Mouse (Mus musculus): Measurements from ENCODE around the gene Ptcd1. TPM values are rescaled to one million over a fixed set of nuclear protein-coding genes. Genes with fewer than 3 reads are reported as not detected.
A peak's percentile ranks its signal among the peaks of the same experiment; 100 is the strongest.
"Not testable (repeated sequence)": the region's sequence is repeated elsewhere in the genome, so short reads cannot be mapped to it uniquely, and the experiment has no call there.

The Ptcd1 gene
- total RNA-seq (2021) = 10 to 100 TPM; 13.7 to 15.0 TPM
- long read RNA-seq, transcript Ptcd1-201 (9 exons, 3,087 nt) = major isoform, 9 of 11 reads
- long read RNA-seq, partial matches to known transcripts = 0 of 11 reads
- long read RNA-seq, other reads (novel, unspliced or antisense) = 2 of 11 reads

DNA sequence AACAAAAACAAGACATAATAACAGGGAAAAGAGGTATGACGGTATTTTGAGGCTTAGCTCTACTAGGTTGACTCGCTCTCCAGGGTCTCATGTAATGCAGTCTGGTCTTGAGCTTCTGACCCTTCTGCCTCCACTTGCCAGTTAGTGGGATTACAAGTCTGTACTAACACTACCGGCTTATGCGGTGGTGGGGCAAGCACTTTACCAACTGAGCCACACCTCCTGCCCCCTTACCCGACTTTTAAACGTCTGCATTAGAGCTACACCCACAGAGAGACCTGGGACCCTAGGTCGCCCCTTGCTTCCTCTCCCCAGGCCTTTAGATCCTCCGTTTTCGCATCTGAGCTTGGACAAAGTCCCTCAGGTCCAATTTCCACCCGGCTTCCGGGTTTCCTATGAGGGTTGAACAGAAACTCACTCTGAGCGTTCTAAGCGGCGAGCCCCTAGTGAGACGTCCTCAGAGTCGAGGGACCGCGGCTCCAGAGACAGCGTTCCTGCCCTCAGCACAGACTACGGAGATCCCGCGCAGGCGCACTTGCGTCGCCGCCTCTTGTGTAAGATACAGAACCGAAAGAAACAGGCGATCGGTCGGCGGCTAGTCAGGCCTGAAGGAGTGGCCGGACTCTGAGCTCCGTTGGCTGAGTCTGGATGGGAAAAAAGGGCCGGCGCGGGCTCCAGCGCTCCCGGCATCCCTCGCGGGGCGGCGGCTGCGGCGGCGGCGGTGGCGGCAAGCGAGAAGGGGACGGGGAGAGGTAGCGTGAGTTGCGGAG, at the start of gene Ptcd1, which contains the start of gene Cpsf4:
Gene Ptcd1, minus strand, starts transcription at position 573 of the 770 bp plus-strand sequence.
Gene Cpsf4, plus strand, starts transcription at position 678 of the 770 bp plus-strand sequence.
- peak; percentile 98 to 99 for DNase-seq (ENCODE audit: low spot score in 2 of 2)

GRCm38 (mm10) chr5:145214679-145215078, 47.8 kb upstream of the Ptcd1 start:
- DNase-seq (ENCODE audit: low spot score in 2 of 2) = no peak

DNA sequence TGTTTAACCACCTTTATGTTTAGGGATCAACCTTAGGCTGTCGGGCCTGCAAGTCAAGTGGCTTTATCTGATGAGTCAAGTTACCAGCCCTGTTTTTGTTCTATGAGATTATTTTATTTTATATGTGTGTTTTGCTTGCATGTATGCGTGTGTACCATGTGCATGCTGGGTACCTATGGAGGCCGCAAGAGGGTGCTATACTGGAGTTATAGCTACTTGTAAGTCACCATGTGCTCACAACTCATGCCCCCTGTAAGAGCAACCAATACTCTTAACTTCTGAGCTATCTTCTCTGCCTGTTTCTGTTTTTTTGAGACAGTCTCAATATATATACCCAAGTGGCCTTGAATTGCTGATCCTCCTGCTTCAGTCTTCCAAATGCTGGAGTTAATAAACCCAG, 46.6 kb upstream of the Ptcd1 start:
- DNase-seq (ENCODE audit: low spot score in 2 of 2) = no peak

- no peak for DNase-seq (ENCODE audit: low spot score in 2 of 2)
Measured at GRCm38 (mm10) chr5:145212216-145212615, 45.3 kb upstream of the Ptcd1 start.

- no peak for DNase-seq (ENCODE audit: low spot score in 2 of 2)
Measured at GRCm38 (mm10) chr5:145211340-145211739, 44.4 kb upstream of the Ptcd1 start.

- DNase-seq (ENCODE audit: low spot score in 2 of 2) = not testable (repeated sequence)
Measured at GRCm38 (mm10) chr5:145208391-145208790, 41.5 kb upstream of the Ptcd1 start.

DNA sequence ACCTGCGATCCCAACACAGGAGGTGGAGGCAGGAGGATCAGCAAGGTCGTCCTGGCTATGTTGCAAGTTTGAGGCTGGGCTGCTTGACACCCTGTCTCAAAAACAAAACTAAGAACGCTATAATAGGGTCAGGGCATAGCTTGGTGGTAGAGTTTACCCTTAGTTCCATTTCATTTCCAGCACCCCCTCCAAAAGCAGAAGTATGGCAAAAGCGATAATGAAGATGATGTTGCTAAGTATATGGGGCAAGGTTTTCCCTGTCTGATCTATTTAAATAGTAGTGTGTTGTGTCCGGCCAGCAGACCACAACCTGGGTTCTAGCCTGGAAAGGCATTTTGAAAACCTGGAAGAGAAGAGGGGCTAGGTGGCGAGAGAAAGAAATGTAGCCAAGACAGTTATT, 41.0 kb upstream of the Ptcd1 start:
- DNase-seq (ENCODE audit: low spot score in 2 of 2) = no peak

DNA sequence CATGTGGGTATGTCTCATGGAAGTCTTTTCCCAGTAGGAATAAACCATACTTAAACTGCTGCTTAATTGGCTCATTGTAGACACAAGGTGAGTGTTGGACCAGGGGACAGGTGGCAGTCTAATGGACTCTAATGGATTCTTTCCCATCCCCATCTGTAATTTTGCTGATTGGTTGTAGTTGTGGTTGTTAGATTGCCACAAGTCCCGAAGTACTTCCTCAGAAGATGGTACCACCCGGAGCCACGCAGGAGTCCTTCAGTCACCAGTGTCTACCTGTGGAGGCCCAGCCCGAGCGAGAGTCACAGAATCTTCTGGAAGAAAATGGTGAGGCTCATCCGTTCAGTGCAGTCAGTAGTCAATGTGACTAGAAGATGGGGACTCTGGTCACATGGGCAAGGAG, 40.5 kb upstream of the Ptcd1 start:
- DNase-seq (ENCODE audit: low spot score in 2 of 2) = no peak

DNA sequence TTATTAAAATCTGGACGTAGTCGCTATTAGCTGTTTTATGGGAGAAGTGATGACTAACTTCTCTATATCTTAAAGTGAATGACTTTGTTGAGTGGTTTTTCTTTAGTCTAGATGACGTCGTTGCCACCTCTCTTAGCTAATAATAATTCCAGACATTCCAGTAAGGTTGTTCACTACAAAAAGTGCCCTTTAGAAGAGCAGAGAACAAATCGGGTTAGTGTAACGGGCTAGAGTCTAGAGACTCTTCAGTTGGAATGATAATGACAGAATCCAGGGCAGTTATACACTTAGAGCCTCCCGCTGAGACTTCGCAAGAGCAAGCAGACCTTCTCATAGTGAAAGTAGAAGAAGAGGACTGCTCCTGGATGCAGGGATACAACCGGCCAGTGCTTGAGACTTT, 38.1 kb upstream of the Ptcd1 start:
- DNase-seq (ENCODE audit: low spot score in 2 of 2) = no peak

DNA sequence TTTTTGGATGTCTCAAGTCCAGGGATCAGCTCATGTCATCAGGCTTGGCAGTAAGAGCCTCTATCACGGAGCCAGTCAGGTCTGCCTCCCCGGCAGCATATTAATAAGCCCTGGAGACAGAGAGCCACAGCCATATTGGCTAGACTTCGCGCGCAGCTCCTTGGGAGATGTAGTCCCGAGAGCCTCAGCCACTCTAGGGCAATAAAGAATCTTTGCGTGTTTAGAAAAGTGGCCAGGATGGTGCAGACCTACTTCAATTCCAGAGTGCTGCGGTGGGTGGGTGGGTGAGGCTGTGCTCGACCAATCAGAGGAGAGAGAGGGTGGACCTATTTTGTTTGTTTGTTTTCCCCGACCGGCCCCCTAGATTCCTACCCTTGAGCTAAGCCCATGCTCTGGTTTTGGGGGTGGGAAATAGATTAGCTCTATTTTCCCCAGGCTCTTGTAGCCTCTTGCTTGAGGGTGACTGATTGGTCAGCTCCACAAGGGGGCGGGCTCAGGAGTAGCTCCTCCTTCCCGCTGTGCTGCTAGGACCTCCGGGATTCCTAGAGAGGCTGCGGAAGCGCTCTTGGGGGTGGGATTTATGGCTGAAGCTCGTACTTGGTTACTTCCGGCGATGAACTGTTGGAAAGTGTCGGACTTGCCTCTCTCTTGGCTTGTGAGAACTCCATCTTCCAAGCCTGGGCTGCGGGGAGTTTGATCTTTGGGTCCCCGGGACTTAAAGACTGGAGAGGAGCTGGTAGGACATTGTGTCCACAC, 37.2 kb upstream of the Ptcd1 start, which contains the start of gene Zkscan5:
Gene Zkscan5, plus strand, starts transcription at position 627 of the 756 bp plus-strand sequence.
- DNase-seq (ENCODE audit: low spot score in 2 of 2) = peak; percentile 97 to 98

DNA sequence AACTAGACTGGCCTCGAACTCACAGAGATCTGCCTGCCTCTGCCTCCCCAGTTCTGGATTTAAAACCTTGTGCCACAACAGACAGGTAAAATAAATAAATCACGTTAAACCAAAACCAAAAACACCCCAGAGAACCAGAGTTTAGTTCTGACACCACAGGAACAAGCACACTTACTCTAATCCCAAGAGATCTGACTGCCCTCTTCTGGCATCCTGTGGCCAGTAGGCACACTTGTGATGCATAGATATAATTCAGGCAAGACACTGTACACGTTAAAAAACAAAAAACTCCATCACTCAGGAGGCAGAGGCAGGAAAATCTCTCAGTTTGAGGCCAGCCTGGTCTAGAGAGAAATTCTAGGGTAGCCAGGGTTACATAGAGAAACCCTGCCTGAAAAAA, 35.5 kb upstream of the Ptcd1 start:
- DNase-seq (ENCODE audit: low spot score in 2 of 2) = no peak

DNA sequence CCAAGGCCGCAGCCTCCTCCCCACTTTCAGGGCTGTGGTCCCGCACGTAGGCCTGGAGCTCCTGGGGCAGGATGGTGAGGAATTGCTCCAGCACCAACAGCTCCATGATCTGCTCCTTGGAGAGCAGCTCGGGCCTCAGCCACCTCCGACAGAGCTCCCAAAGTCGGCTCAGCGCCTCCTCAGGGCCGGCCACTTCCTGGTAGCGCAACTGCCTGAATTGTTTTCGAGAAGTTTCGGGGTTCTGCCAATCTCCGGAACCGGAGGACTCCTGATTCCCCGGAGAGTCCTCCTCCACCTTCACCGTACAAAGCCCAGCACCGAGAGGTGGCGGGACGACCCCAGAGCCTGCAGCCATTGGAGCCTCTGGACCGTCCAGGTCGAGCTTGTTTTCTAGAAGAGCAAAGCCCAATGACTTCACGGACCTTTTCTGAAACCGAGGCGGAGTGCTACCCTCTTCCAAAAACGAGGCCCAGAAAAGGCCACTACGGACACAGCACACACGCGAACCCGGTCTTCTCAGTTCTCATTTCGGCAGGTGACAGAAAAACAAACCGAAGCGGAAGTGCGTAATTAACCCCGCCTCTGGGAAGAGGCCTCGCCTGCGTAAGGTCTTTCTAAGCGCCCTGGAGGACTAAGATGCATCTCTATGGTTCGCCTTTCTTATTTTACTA, 34.5 kb upstream of the Ptcd1 start, which contains the start of gene Zkscan14:
Gene Zkscan14, minus strand, starts transcription at position 548 of the 671 bp plus-strand sequence.
- DNase-seq (ENCODE audit: low spot score in 2 of 2) = peak; percentile 59 to 69

- no peak for DNase-seq (ENCODE audit: low spot score in 2 of 2)
Measured at GRCm38 (mm10) chr5:145200387-145200786, 33.5 kb upstream of the Ptcd1 start.

- DNase-seq (ENCODE audit: low spot score in 2 of 2) = no peak
Measured at GRCm38 (mm10) chr5:145191962-145192361, 25.1 kb upstream of the Ptcd1 start, which contains the start of gene Atp5j2. TSS of gene Atp5j2 (minus strand) at chr5:145192062.

- peak; percentile 84 to 91 for DNase-seq (ENCODE audit: low spot score in 2 of 2)
Measured at GRCm38 (mm10) chr5:145190875-145191798, 24.2 kb upstream of the Ptcd1 start.

DNA sequence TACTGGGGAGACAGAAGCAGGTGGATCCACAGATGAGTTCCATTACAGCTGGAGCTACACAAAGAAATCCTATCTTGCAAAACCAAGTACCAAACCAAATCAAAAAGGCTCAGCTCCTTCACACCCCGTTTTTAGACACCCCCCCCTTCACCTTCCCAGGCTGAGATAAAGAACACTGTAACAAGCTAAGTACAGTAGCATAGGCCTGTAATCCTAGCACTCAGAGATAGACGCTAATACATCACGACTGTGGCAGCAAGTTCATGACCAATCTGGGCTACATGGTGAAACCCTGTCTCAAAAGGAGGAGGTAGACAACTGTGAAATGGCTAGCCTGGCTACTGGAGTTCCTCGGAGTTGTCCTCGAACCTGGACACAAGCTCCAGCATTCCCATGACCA, 23.5 kb upstream of the Ptcd1 start:
- DNase-seq (ENCODE audit: low spot score in 2 of 2) = no peak

GRCm38 (mm10) chr5:145189416-145189815, 22.5 kb upstream of the Ptcd1 start:
- DNase-seq (ENCODE audit: low spot score in 2 of 2) = no peak

- no peak for DNase-seq (ENCODE audit: low spot score in 2 of 2)
Measured at GRCm38 (mm10) chr5:145185244-145185643, 18.3 kb upstream of the Ptcd1 start.

DNA sequence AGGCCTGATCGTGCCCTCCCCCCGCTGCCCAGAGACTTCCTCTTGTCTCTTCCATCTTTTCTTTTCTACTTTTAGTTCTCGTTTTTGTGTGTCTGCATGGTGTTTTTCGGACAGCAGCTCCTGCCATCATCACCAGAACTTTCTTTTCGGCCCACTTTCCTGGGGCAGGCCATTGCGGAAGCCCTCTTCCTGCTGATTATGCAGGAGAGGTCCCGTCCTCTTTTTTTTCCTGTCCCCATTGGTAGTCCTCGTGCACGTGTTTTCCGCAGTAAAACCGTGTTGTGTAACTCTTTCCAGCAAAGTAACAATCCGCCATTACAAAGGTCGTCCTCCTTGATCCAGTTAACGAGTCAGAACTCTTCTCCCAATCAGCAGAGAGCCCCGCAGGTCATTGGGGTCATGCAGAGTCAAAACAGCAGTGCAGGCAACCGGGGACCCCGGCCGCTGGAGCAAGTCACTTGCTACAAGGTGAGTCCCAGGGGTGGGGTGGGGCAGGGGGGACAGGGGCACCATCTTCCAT, 11.6 kb upstream of the Ptcd1 start:
- DNase-seq (ENCODE audit: low spot score in 2 of 2) = no peak

DNA sequence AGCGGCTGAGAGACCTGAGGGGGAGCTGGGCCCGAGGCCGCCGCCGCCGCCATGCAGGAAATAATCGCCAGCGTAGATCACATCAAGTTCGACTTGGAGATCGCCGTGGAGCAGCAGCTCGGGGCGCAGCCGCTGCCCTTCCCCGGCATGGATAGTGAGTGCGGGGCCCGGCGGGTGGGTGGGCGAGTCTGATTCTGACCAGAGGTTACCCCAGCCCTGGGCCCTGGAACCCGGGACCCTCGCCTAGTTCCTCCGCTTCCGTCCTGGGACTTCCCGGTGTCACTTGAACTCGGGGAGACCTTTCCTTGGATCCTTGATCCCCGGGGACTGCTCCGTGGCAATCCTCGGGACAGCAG, 376 bp upstream of the Ptcd1 start:
- DNase-seq (ENCODE audit: low spot score in 2 of 2) = no peak

Measured in layer of hippocampus, postnatal 10 days (tissue).